Mouse (Mus musculus): ENCODE measurements around the gene Rps5. TPM values are rescaled to one million over a fixed set of nuclear protein-coding genes. Genes with fewer than 3 reads are reported as not detected.

The Rps5 gene
- polyA plus RNA-seq (2012; rRNA removed) = 1,881 and 2,138 TPM in 2 replicates

GRCm38 (mm10) chr7:12921705-12922465 lies at the start of gene Rps5:
Rps5 (plus strand) TSS chr7:12922290.

GRCm38 (mm10) chr7:12880911-12881660 lies 41.0 kb upstream of the Rps5 start, which contains the start of gene Zfp128:
Zfp128 (plus strand) TSS chr7:12881177.

GRCm38 (mm10) chr7:12897655-12898410 lies 24.3 kb upstream of the Rps5 start, which contains the start of gene Zscan22:
Zscan22 (plus strand) TSS chr7:12897815.

GRCm38 (mm10) chr7:12927191-12927680 lies 5.1 kb downstream of the Rps5 start, which contains the start of gene Rnf225:
Rnf225 (plus strand) TSS chr7:12927416.

GRCm38 (mm10) chr7:12965678-12966091 lies 43.6 kb downstream of the Rps5 start, which contains the start of gene Zfp324:
Zfp324 (plus strand) TSS chr7:12965838.

Other genes with a start within 250 kb of the Rps5 start
- gene Vmn2r55, start 237.3 kb upstream of the Rps5 start, polyA plus RNA-seq (2012; rRNA removed) = not detected in 2 replicates
- not detected in 2 replicates for gene Vmn2r56, start 187.3 kb upstream of the Rps5 start, polyA plus RNA-seq (2012; rRNA removed)
- 0.37 and 0.43 TPM in 2 replicates for gene Zscan18, start 118.7 kb upstream of the Rps5 start, polyA plus RNA-seq (2012; rRNA removed)
- 0.41 and 0.47 TPM in 2 replicates for gene Zfp329, start 103.4 kb upstream of the Rps5 start, polyA plus RNA-seq (2012; rRNA removed)
- 7.0 and 8.6 TPM in 2 replicates for gene Zfp110, start 87.5 kb upstream of the Rps5 start, polyA plus RNA-seq (2012; rRNA removed)
- 0.53 and 0.54 TPM in 2 replicates for gene Zfp128, start 41.1 kb upstream of the Rps5 start, polyA plus RNA-seq (2012; rRNA removed)
- 6.0 and 7.0 TPM in 2 replicates for gene Zscan22, start 24.5 kb upstream of the Rps5 start, polyA plus RNA-seq (2012; rRNA removed)
- 0.44 and 0.58 TPM in 2 replicates for gene Rnf225, start 5.1 kb downstream of the Rps5 start, polyA plus RNA-seq (2012; rRNA removed)
- gene Zfp324, start 43.5 kb downstream of the Rps5 start, polyA plus RNA-seq (2012; rRNA removed) = 5.8 and 6.6 TPM in 2 replicates
- gene Zfp446, start 55.6 kb downstream of the Rps5 start, polyA plus RNA-seq (2012; rRNA removed) = 3.3 and 3.6 TPM in 2 replicates
- 0.22 and 0.25 TPM in 2 replicates for gene Slc27a5, start 75.9 kb downstream of the Rps5 start, polyA plus RNA-seq (2012; rRNA removed)
- 205 and 241 TPM in 2 replicates for gene Trim28, start 76.8 kb downstream of the Rps5 start, polyA plus RNA-seq (2012; rRNA removed)
- gene Zbtb45, start 87.7 kb downstream of the Rps5 start, polyA plus RNA-seq (2012; rRNA removed) = 28.8 and 31.4 TPM in 2 replicates
- 81.9 and 83.8 TPM in 2 replicates for gene Chmp2a, start 112.5 kb downstream of the Rps5 start, polyA plus RNA-seq (2012; rRNA removed)
- 96.9 and 116 TPM in 2 replicates for gene Ube2m, start 116.0 kb downstream of the Rps5 start, polyA plus RNA-seq (2012; rRNA removed)
- gene Mzf1, start 132.5 kb downstream of the Rps5 start, polyA plus RNA-seq (2012; rRNA removed) = 1.7 and 2.0 TPM in 2 replicates
- not detected in 2 replicates for gene Vmn1r85, start 172.9 kb downstream of the Rps5 start, polyA plus RNA-seq (2012; rRNA removed)
- not detected in 2 replicates for gene Vmn1r86, start 197.6 kb downstream of the Rps5 start, polyA plus RNA-seq (2012; rRNA removed)
- not detected in 2 replicates for gene Vmn1r87, start 217.9 kb downstream of the Rps5 start, polyA plus RNA-seq (2012; rRNA removed)
- gene Vmn1r88, start 237.3 kb downstream of the Rps5 start, polyA plus RNA-seq (2012; rRNA removed) = not detected in 2 replicates